Mouse (Mus musculus) kidney, adult 2 months (tissue): ENCODE data around the gene Ldb3. TPM values are rescaled to one million over a fixed set of nuclear protein-coding genes. Genes with fewer than 3 reads are reported as not detected.

ENCODE experiments used
- DNase-seq: peaks from one replicate; pipeline ENCODE4 v3.0.0; 2021
- H3K27ac ChIP-seq: fragments of 200-500 bp; 2 replicates; pipeline ENCODE4 v1.5.1; 2012; ENCODE audit warnings: low read depth, low read length, control low read depth, inconsistent platforms; ENCODE audit not compliant: insufficient read depth
- H3K27me3 ChIP-seq: fragments of 200-500 bp; replicated peaks from 2 replicates; pipeline ENCODE4 v1.6.1; 2012; ENCODE audit warnings: mild to moderate bottlenecking, moderate library complexity, low read length, inconsistent platforms; ENCODE audit not compliant: control insufficient read depth, insufficient read depth
- H3K36me3 ChIP-seq: fragments of 200-500 bp; 2 replicates; pipeline ENCODE4 v1.6.1; 2012; ENCODE audit warnings: mild to moderate bottlenecking, moderate library complexity, low read length, inconsistent platforms; ENCODE audit not compliant: control insufficient read depth, insufficient read depth
- H3K4me1 ChIP-seq: fragments of 200-500 bp; 2 replicates; pipeline ENCODE4 v1.6.1; 2011; ENCODE audit warnings: low read length; ENCODE audit not compliant: control insufficient read depth, insufficient read depth
- H3K4me3 ChIP-seq: fragments of 200-500 bp; 2 replicates; pipeline ENCODE4 v1.5.1; 2011; ENCODE audit warnings: mild to moderate bottlenecking, low read depth, low read length, control low read depth; ENCODE audit not compliant: insufficient read depth
- CTCF ChIP-seq: fragments of 200-500 bp; conservative IDR thresholded peaks from 2 replicates; pipeline ENCODE4 v1.5.1; 2011; ENCODE audit warnings: low read depth, mild to moderate bottlenecking, control low read depth, low read length, moderate library complexity, mixed read lengths; ENCODE audit not compliant: insufficient read depth, insufficient read length
- POLR2A ChIP-seq: fragments of 200-500 bp; IDR thresholded peaks from one replicate; pipeline ENCODE4 v1.6.1; 2011; ENCODE audit warnings: low read depth, low read length, control low read depth
- WGBS: fragments of 180-500 bp; shearing (Covaris S2); methylation state at CpG from one replicate; pipeline ENCODE4 v1.1.7; 2018; 5-methylcytosine and 5-hydroxymethylcytosine counted together
- polyA plus RNA-seq: library from polyadenylated mRNA; depleted of rRNA; stranded (reverse); fragments of >200 nt; gene quantifications from 2 replicates; pipeline ENCODE4 v1.2.3, GENCODE M21; 2012

Ldb3 gene
- polyA plus RNA-seq, 1 experiment = 26.0 TPM

DNA sequence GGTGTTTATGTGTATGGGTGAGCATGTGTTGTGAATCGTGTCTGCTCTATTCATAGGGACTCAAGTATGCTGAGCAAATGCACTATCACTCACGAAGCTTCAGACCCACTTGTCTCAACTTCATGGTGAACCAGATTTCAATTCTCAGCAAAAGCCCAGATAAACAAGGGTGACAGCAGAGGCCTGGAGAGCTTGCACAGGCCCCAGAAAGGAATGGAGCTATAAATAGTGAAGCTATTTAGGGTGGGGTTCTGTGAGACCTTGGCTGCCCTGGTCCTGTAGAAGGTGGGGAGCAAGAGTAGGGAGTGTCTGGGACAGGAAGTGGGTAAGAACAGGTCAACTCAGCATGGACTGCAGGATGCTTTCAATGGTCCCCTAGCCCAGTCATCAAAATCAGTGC is 43.9 kb downstream of the Ldb3 start:
- DNase-seq = no peak
- H3K36me3 ChIP-seq = no peaks in the 10 kb centered on the region
- 81% methylated on average over 2 of the region's 2 CpGs for WGBS
- H3K4me1 ChIP-seq = no peaks in the 10 kb centered on the region
- H3K4me3 ChIP-seq = no peak overlapping the region
- H3K27ac ChIP-seq = no peak overlapping the region
- no peaks in the 10 kb centered on the region for H3K27me3 ChIP-seq
- TF ChIP-seq POLR2A (no peak), CTCF (no peak)

DNA sequence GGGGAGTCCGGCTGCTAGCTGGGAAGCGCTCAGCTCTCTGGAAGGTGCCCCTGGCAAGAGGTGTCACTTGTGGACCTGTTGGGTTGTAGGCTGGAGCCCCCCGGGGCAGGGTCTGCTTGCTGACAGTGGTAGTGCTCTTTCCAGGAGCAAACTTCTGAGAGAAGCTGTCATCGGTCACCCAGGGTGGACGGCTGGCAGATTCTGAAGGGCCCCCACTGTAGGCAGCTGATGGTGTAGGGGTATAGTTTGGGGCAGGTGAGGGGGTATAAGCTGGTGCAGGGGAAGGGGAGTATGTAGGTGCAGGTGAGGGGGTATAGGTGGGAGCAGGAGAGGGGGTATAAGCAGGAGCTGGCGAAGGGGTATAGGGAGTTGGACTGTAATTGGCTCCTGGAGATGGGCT is 44.5 kb downstream of the Ldb3 start:
- Histone ChIP-seq H3K4me1 (no peaks in the 10 kb centered on the region), H3K36me3 (no peaks in the 10 kb centered on the region), H3K4me3 (no peak overlapping the region), H3K27me3 (no peaks in the 10 kb centered on the region), H3K27ac (no peak overlapping the region)
- no peak for DNase-seq
- WGBS = 88% methylated on average over 6 of the region's 6 CpGs
- no peak for TF ChIP-seq CTCF

DNA sequence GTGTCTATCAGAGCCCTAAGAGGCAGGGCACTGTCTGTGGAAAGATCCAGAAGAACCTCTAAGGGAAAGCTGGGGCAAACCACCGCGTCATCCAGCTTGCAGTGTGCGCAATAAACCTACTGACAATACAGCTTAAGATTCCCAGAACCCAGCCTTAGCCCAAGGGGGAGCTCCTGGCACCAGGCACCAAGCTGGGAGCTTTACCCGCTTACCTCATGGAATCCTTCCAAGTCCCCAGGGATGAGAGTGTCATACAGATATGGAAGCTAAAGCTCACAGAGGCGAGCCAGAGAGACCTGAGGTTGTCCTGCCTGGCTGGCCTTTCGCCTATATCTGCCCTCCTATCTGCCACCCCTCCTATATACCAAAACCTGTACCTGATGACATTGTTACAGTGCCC is 44.9 kb downstream of the Ldb3 start:
- DNase-seq = no peak

DNA sequence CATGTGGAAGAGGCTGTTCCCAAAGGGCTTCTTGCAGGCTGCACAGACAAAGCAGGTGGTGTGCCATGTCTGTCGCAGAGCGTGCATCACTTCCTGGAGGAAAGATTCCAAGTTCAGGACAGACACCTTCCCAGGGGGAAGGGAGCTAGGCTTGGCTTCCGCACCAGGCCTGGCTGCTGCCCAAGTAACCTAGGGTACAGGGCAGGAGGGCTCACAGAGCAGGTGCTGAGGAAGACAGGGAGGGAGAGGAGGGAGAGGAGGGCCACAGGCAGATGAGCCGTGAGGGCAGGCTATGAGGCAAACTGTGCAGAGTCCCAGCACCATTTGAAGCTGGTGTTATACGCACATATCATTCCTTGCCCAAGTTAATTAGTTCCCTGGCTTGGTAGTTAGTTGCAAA is 46.6 kb downstream of the Ldb3 start:
- peak; percentile 36 for DNase-seq
- Histone ChIP-seq H3K27ac (no peak overlapping the region), H3K4me1 (no peaks in the 10 kb centered on the region), H3K27me3 (no peaks in the 10 kb centered on the region), H3K36me3 (no peaks in the 10 kb centered on the region), H3K4me3 (no peak overlapping the region)
- WGBS = 54% methylated on average over 5 of the region's 5 CpGs
- no peak for TF ChIP-seq CTCF
- no peak for TF ChIP-seq POLR2A

More for the DNA sequence above, 44.9 kb downstream of the Ldb3 start:
- Histone ChIP-seq H3K36me3 (no peaks in the 10 kb centered on the region), H3K4me1 (no peaks in the 10 kb centered on the region), H3K27ac (no peak overlapping the region), H3K27me3 (no peaks in the 10 kb centered on the region), H3K4me3 (no peak overlapping the region)
- WGBS = 94% methylated on average over 6 of the region's 6 CpGs
- no peak for TF ChIP-seq POLR2A

DNA sequence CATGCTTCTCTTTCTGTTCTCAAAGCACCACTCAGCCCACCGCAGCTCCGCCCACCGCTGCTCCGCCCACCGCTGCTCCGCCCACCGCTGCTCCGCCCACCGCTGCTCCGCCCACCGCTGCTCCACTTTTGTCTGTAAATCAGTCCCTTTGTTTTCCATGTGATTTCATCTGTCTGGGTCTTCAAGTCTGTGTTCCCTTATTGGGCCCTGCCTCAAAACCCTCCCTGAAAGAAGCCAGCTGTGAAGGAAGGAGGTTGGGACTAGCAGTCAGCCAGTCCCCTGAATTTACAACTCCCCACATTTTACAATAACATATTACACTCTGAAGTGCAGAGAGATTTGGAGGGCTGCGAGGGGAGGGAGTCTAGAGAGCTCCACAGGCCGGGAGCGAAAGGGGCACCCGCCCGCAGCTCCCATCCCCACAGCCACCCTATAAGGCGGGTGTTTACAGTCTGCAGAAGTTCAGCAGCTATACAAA is 47.8 kb downstream of the Ldb3 start:
- H3K4me3 ChIP-seq = no peak overlapping the region
- 22% methylated on average over 17 of the region's 17 CpGs for WGBS
- H3K4me1 ChIP-seq = no peaks in the 10 kb centered on the region
- H3K27ac ChIP-seq = peak overlapping the region; percentile 47; the same call in 1 of the 2 replicates
- no peaks in the 10 kb centered on the region for H3K27me3 ChIP-seq
- no peaks in the 10 kb centered on the region for H3K36me3 ChIP-seq
- no peak for TF ChIP-seq POLR2A
- TF ChIP-seq CTCF = no peak
- peak; percentile 61 for DNase-seq

DNA sequence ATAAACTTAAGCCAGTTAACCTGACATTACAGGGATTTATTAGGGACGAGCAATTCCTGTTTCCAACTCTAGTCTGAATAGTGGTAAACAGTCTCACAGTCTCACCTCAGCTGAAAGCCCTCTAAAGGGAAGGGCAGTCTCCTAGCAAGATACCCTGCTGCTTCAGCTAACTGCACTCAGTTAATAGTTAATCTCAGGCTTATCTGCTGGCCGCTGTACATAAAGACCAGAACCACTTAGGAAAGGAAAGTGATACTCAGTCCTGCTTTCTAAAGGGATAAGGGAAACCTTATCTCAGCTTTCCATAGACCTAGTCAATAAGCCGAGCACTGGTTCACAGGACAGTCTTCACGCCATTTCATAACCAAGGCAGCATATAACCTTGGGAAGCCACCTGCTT is 52.6 kb downstream of the Ldb3 start:
- 61% methylated on average over 4 of the region's 4 CpGs for WGBS
- no peak overlapping the region for H3K27ac ChIP-seq
- H3K4me3 ChIP-seq = no peak overlapping the region

DNA sequence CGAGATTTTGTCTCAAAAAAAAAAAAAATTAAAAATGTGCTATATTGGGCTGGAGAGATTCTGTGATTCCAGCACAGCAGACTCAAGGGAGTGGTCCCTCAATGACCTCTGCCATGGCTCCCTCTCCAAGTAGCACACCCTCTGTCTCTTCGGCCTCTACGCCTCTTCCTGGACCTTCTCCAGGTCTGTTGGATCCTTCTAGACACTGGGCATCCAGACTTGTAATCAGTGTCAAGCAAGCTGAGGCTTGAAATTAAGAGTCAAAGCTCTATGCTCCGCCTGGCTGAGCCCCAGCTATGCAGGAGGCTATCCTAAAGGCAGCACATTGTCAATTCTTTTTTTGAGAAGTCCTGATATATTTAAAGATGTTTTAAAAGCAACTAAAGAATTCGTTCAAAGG is 54.9 kb downstream of the Ldb3 start:
- Histone ChIP-seq H3K27me3 (no peaks in the 10 kb centered on the region), H3K4me1 (peaks cover 2% of the 10 kb centered on the region; the same call in 1 of the 2 replicates), H3K27ac (no peak overlapping the region), H3K36me3 (no peaks in the 10 kb centered on the region), H3K4me3 (no peak overlapping the region)
- no peak for DNase-seq
- WGBS = 67% methylated on average over 5 of the region's 5 CpGs
- TF ChIP-seq CTCF = no peak
- TF ChIP-seq POLR2A = no peak

More for the DNA sequence above, 52.6 kb downstream of the Ldb3 start:
- TF ChIP-seq CTCF = no peak
- TF ChIP-seq POLR2A = no peak
- Histone ChIP-seq H3K36me3 (no peaks in the 10 kb centered on the region), H3K4me1 (peaks cover 2% of the 10 kb centered on the region; the same call in 1 of the 2 replicates), H3K27me3 (no peaks in the 10 kb centered on the region)
- no peak for DNase-seq
